Mouse (Mus musculus): ENCODE measurements around the gene Fam184b. TPM values are rescaled to one million over a fixed set of nuclear protein-coding genes. Genes with fewer than 3 reads are reported as not detected.
A peak's percentile ranks its signal among the peaks of the same experiment; 100 is the strongest.

Fam184b gene
- total and polyA plus RNA-seq, 2 experiments from 2014 or later = not detected

DNA sequence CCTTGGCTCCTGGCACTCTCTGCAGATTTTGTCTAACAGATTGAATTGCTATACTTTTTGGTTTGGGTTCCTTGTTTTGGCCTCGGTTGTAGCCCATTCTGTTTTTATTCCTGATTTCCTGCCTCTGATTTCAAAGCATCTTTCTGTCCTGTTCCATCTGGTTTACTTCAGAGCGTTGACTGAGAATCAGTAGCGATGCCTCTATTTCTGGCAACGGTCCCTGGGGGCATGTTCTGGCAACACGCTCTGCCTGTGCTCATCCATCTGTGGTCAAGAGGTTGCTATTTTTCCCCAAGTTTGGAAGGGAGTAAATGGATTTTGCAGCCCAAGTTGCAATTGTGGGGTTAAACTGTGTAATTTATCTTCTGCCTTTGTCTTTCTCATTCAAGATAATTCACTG is 96.0 kb downstream of the Fam184b start:
- no peak overlapping the region for H3K9ac ChIP-seq (replicated peaks; ENCODE audit: low read depth, low read length)
- H3K4me2 ChIP-seq (ENCODE audit: low read depth, low read length) = no peak overlapping the region
- ATAC-seq (ENCODE audit: insufficient read depth, low read depth) = no peak
- TF ChIP-seq EP300 (IDR thresholded peaks at IDR 0.05; ENCODE audit: low read depth) (no peak), CTCF (IDR thresholded peaks at IDR 0.05; ENCODE audit: low read depth) (no peak)
- 33% methylated on average over 5 of the region's 5 CpGs for WGBS
- DNase-seq (ENCODE audit: low spot score) = no peak
- no peaks in the 10 kb centered on the region for H3K9me3 ChIP-seq (replicated peaks; ENCODE audit: control insufficient read depth, low read length)
- H3K4me3 ChIP-seq (ENCODE audit: low read depth, low read length) = no peak overlapping the region
- H3K36me3 ChIP-seq (replicated peaks; ENCODE audit: control insufficient read depth, insufficient read depth, low read length) = no peaks in the 10 kb centered on the region
- no peak overlapping the region for H3K27ac ChIP-seq (ENCODE audit: low read depth)
- H3K4me1 ChIP-seq (ENCODE audit: control insufficient read depth, insufficient read depth) = no peaks in the 10 kb centered on the region
- H3K27me3 ChIP-seq (ENCODE audit: control insufficient read depth, insufficient read depth, low read length) = no peaks in the 10 kb centered on the region

GRCm38 (mm10) chr5:45539502-45539901 is 99.9 kb downstream of the Fam184b start:
- Histone ChIP-seq H3K4me3 (ENCODE audit: low read depth, low read length) (no peak overlapping the region), H3K9ac (replicated peaks; ENCODE audit: low read depth, low read length) (no peak overlapping the region), H3K27ac (ENCODE audit: low read depth) (no peak overlapping the region), H3K36me3 (replicated peaks; ENCODE audit: control insufficient read depth, insufficient read depth, low read length) (no peaks in the 10 kb centered on the region), H3K27me3 (ENCODE audit: control insufficient read depth, insufficient read depth, low read length) (no peaks in the 10 kb centered on the region), H3K4me1 (ENCODE audit: control insufficient read depth, insufficient read depth) (no peaks in the 10 kb centered on the region), H3K9me3 (replicated peaks; ENCODE audit: control insufficient read depth, low read length) (no peaks in the 10 kb centered on the region), H3K4me2 (ENCODE audit: low read depth, low read length) (no peak overlapping the region)
- no peak for DNase-seq (ENCODE audit: low spot score)
- no peak for ATAC-seq (ENCODE audit: insufficient read depth, low read depth)
- WGBS = 48% methylated on average over 10 of the region's 10 CpGs
- TF ChIP-seq CTCF (IDR thresholded peaks at IDR 0.05; ENCODE audit: low read depth) (no peak), EP300 (IDR thresholded peaks at IDR 0.05; ENCODE audit: low read depth) (no peak)

DNA sequence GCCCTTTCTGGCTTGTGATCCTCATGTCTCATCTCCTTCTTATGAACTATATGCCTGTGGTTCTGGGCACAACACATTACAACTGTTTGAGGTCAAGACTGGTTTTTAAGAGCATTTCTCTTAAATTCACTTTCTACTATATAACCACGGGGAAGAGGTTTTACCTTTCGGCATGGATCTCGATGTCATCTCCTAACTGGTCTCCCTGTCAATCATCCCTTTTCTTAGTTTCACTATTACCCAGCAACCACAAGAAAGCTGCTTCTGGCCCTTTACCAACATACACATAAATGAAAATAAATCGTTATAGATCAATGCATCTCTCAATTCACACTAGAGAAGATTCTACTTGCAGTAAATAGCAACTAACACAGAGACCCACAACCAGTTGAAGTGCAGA is 104.2 kb downstream of the Fam184b start:
- DNase-seq (ENCODE audit: low spot score) = no peak
- H3K36me3 ChIP-seq (replicated peaks; ENCODE audit: control insufficient read depth, insufficient read depth, low read length) = no peaks in the 10 kb centered on the region; the same call in 1 of the 2 replicates
- H3K9me3 ChIP-seq (replicated peaks; ENCODE audit: control insufficient read depth, low read length) = no peaks in the 10 kb centered on the region
- H3K4me3 ChIP-seq (ENCODE audit: low read depth, low read length) = no peak overlapping the region
- TF ChIP-seq CTCF (IDR thresholded peaks at IDR 0.05; ENCODE audit: low read depth) (no peak), EP300 (IDR thresholded peaks at IDR 0.05; ENCODE audit: low read depth) (no peak)
- no peak overlapping the region for H3K4me2 ChIP-seq (ENCODE audit: low read depth, low read length)
- no peaks in the 10 kb centered on the region for H3K4me1 ChIP-seq (ENCODE audit: control insufficient read depth, insufficient read depth)
- no peak for ATAC-seq (ENCODE audit: insufficient read depth, low read depth)
- H3K9ac ChIP-seq (replicated peaks; ENCODE audit: low read depth, low read length) = no peak overlapping the region
- no peaks in the 10 kb centered on the region for H3K27me3 ChIP-seq (ENCODE audit: control insufficient read depth, insufficient read depth, low read length)
- H3K27ac ChIP-seq (ENCODE audit: low read depth) = no peak overlapping the region
- 62% methylated on average over 4 of the region's 4 CpGs for WGBS

DNA sequence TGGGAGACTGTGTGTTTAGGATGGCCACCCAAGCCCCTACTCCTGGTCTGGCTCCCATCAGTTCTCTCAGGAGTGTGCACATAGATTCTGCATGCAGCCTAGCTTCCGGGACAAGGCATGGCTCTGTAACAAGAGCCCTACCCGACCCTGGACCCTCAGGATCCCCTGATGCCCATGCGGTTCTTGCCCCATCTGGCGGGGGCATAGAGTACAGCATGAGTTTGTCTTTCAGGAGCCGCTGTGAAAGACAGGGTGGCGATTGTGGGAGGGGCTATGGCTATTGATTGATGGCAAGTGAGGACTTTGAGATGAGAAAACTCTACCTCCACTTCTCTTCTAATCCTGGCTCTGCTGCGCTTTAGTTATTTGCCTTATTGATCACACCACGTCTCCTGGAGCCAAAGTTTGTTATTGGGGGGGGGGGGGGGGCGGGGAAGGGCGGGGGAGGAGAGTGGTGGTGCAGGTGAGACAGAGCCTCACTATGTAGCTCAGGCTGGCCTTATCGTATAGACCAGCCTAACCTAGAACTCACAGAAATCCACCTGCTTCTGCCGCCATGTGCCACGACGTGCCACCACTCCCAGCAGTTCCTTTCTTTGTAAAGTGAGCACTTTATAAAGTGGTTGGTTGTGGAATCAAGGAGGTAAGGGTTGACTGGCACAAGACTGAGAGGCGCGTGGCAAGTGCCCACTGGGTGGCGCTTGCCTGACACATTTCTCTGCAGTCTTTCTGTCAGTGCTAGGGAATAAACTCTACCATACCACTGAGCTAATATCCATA is 104.9 kb downstream of the Fam184b start:
- Histone ChIP-seq H3K9ac (replicated peaks; ENCODE audit: low read depth, low read length) (no peak overlapping the region), H3K4me1 (ENCODE audit: control insufficient read depth, insufficient read depth) (no peaks in the 10 kb centered on the region), H3K4me3 (ENCODE audit: low read depth, low read length) (no peak overlapping the region), H3K4me2 (ENCODE audit: low read depth, low read length) (no peak overlapping the region), H3K27me3 (ENCODE audit: control insufficient read depth, insufficient read depth, low read length) (no peaks in the 10 kb centered on the region), H3K9me3 (replicated peaks; ENCODE audit: control insufficient read depth, low read length) (no peaks in the 10 kb centered on the region), H3K27ac (ENCODE audit: low read depth) (no peak overlapping the region), H3K36me3 (replicated peaks; ENCODE audit: control insufficient read depth, insufficient read depth, low read length) (peaks cover 4% of the 10 kb centered on the region; the same call in 1 of the 2 replicates)
- peak; percentile 8 for DNase-seq (ENCODE audit: low spot score)
- TF ChIP-seq EP300 (IDR thresholded peaks at IDR 0.05; ENCODE audit: low read depth) = no peak
- TF ChIP-seq CTCF (IDR thresholded peaks at IDR 0.05; ENCODE audit: low read depth) = peak; percentile 50
- ATAC-seq (ENCODE audit: insufficient read depth, low read depth) = no peak
- WGBS = 7% methylated on average over 16 of the region's 17 CpGs

DNA sequence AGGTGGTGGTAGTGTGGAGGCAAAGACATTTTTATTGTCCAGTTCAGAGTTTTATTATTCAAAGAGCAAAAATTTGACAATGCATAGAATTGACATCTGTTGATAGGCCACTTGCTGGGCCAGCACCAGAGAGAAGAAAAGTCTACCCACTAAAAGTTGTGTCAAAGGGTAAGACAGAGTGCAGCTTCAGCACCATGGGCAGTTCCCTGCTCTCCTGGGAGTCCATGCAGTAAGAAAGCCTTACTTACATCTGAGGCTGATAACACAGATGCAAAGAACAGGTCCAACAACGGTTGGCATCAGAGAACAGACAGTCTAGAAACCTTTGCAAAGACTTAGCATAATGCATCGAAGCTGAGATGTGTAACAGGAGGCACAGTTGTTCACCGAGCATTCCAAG is 109.7 kb downstream of the Fam184b start:
- H3K9ac ChIP-seq (replicated peaks; ENCODE audit: low read depth, low read length) = no peak overlapping the region
- DNase-seq (ENCODE audit: low spot score) = peak; percentile 8
- WGBS = 79% methylated on average over 3 of the region's 3 CpGs

GRCm38 (mm10) chr5:45526338-45526737 is 113.1 kb downstream of the Fam184b start:
- Histone ChIP-seq H3K36me3 (replicated peaks; ENCODE audit: control insufficient read depth, insufficient read depth, low read length) (peaks cover 60% of the 10 kb centered on the region), H3K9ac (replicated peaks; ENCODE audit: low read depth, low read length) (no peak overlapping the region), H3K4me3 (ENCODE audit: low read depth, low read length) (no peak overlapping the region), H3K9me3 (replicated peaks; ENCODE audit: control insufficient read depth, low read length) (no peaks in the 10 kb centered on the region), H3K27ac (ENCODE audit: low read depth) (no peak overlapping the region), H3K4me1 (ENCODE audit: control insufficient read depth, insufficient read depth) (peaks cover 1% of the 10 kb centered on the region; the same call in 1 of the 2 replicates), H3K27me3 (ENCODE audit: control insufficient read depth, insufficient read depth, low read length) (no peaks in the 10 kb centered on the region), H3K4me2 (ENCODE audit: low read depth, low read length) (no peak overlapping the region)
- TF ChIP-seq CTCF (IDR thresholded peaks at IDR 0.05; ENCODE audit: low read depth) (no peak), EP300 (IDR thresholded peaks at IDR 0.05; ENCODE audit: low read depth) (no peak)
- ATAC-seq (ENCODE audit: insufficient read depth, low read depth) = no peak
- WGBS = 88% methylated on average over 4 of the region's 4 CpGs
- no peak for DNase-seq (ENCODE audit: low spot score)

More for the DNA sequence above, 109.7 kb downstream of the Fam184b start:
- no peaks in the 10 kb centered on the region for H3K27me3 ChIP-seq (ENCODE audit: control insufficient read depth, insufficient read depth, low read length)
- TF ChIP-seq EP300 (IDR thresholded peaks at IDR 0.05; ENCODE audit: low read depth) = no peak
- no peak for TF ChIP-seq CTCF (IDR thresholded peaks at IDR 0.05; ENCODE audit: low read depth)
- H3K36me3 ChIP-seq (replicated peaks; ENCODE audit: control insufficient read depth, insufficient read depth, low read length) = peaks cover 49% of the 10 kb centered on the region
- ATAC-seq (ENCODE audit: insufficient read depth, low read depth) = no peak
- H3K4me2 ChIP-seq (ENCODE audit: low read depth, low read length) = no peak overlapping the region
- no peaks in the 10 kb centered on the region for H3K9me3 ChIP-seq (replicated peaks; ENCODE audit: control insufficient read depth, low read length)
- no peak overlapping the region for H3K4me3 ChIP-seq (ENCODE audit: low read depth, low read length)
- no peaks in the 10 kb centered on the region for H3K4me1 ChIP-seq (ENCODE audit: control insufficient read depth, insufficient read depth)
- no peak overlapping the region for H3K27ac ChIP-seq (ENCODE audit: low read depth)

Data from heart, postnatal 0 days (tissue).